In the genomic region with DNA sequence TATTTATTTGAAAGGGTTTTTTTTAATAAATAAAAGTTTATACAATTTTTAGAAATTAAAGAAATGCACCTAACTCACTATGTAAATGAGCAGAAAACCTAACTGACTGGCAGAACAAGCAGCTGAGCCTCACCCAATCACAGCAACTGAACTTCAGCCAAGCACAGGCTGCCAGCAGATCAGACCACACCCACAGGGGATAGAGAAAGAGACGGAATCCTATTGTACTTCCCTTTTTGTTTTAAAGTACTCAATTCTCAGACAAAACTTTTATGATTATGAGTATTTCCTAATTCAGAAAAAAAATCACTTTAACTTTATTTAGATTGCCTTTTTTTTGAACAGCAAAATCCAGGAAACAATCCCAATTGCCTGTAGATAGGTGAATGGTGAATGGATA, we compare ENCODE assay signal across 11 mouse cellular contexts. TPM values are rescaled to one million over a fixed set of nuclear protein-coding genes. Genes with fewer than 3 reads are reported as not detected.
DNase-seq lines count a peak whose midpoint lies in the region; ATAC-seq and TF ChIP-seq lines count a peak whose summit lies in the region.
"Had no signal": no experiment of that assay in that cellular context is flagged by ENCODE, and none has a peak within 500 bp of the region (broad histone marks: within the 10 kb centered on the region; RNA-seq: fewer than 3 reads in every experiment).

No protein-coding gene starts in this region.

- H3K36me3 ChIP-seq in liver, adult 2 months (ENCODE audit: control insufficient read depth, insufficient read depth, low read length), result peaks cover 14% of the 10 kb centered on the region
- H3K36me3 ChIP-seq in liver, embryonic 11.5 days (ENCODE audit: control insufficient read depth, insufficient read depth, low read length), result peaks cover 5% of the 10 kb centered on the region; the same call in 1 of the 2 replicates
- peaks cover 13% of the 10 kb centered on the region for H3K36me3 ChIP-seq in heart, embryonic 14.5 days (ENCODE audit: control insufficient read depth, insufficient read depth, low read length)

- H3K79me2 ChIP-seq in liver, adult 2 months (ENCODE audit: control insufficient read depth, insufficient read depth, low read length), result peaks cover 8% of the 10 kb centered on the region; the same call in 1 of the 2 replicates

- no peaks in the 10 kb centered on the region for H3K4me1 ChIP-seq in cerebellum, adult 2 months (ENCODE audit: control insufficient read depth, insufficient read depth, low read length)
- H3K4me1 ChIP-seq in liver, adult 2 months (ENCODE audit: control insufficient read depth, insufficient read depth, low read length), result no peaks in the 10 kb centered on the region; the same call in 1 of the 2 replicates
- H3K4me1 ChIP-seq in liver, embryonic 11.5 days (replicated peaks; ENCODE audit: control insufficient read depth, insufficient read depth, low read length), result no peaks in the 10 kb centered on the region; the same call in 1 of the 2 replicates
- H3K4me1 ChIP-seq in heart, embryonic 14.5 days (ENCODE audit: control insufficient read depth in 2 of 2, insufficient read depth in 2 of 2, low read length in 2 of 2), result peaks cover 2 to 16% of the 10 kb centered on the region in 2 experiments

- H3K4me3 ChIP-seq in cerebellum, adult 2 months (replicated peaks; ENCODE audit: insufficient read depth, low read depth, low read length), result no peak overlapping the region
- no peak overlapping the region for H3K4me3 ChIP-seq in liver, adult 2 months (ENCODE audit: insufficient read depth, low read depth, low read length)
- no peak overlapping the region for H3K4me3 ChIP-seq in liver, embryonic 11.5 days (ENCODE audit: low read depth, low read length)
- H3K4me3 ChIP-seq in heart, embryonic 14.5 days (ENCODE audit: control insufficient read depth in 1 of 2, insufficient read depth in 1 of 2, low read depth in 1 of 2, low read length in 2 of 2), result no peak overlapping the region
- H3K4me3 ChIP-seq: heart, embryonic 13.5 days; limb, embryonic 12.5 days; myocyte had no signal

- no peaks in the 10 kb centered on the region for H3K27me3 ChIP-seq in cerebellum, adult 2 months (ENCODE audit: control insufficient read depth, insufficient read depth, low read length)
- no peaks in the 10 kb centered on the region for H3K27me3 ChIP-seq in liver, adult 2 months (ENCODE audit: control insufficient read depth, insufficient read depth, low read length)
- no peaks in the 10 kb centered on the region for H3K27me3 ChIP-seq in liver, embryonic 11.5 days (replicated peaks; ENCODE audit: control insufficient read depth, insufficient read depth, low read length)
- H3K27me3 ChIP-seq in heart, embryonic 14.5 days (ENCODE audit: control insufficient read depth, insufficient read depth, low read length), result no peaks in the 10 kb centered on the region
- H3K27me3 ChIP-seq: heart, embryonic 13.5 days; limb, embryonic 12.5 days had no signal

- H3K27ac ChIP-seq in cerebellum, adult 2 months (ENCODE audit: insufficient read depth, low read length), result no peak overlapping the region
- no peak overlapping the region for H3K27ac ChIP-seq in liver, adult 2 months (replicated peaks; ENCODE audit: insufficient read depth, low read depth, low read length)
- H3K27ac ChIP-seq in liver, embryonic 11.5 days (ENCODE audit: low read depth, low read length), result no peak overlapping the region
- H3K27ac ChIP-seq in heart, embryonic 14.5 days (replicated peaks in 1 of 2; ENCODE audit: control insufficient read depth in 1 of 2, insufficient read depth in 1 of 2, low read depth in 2 of 2, low read length in 2 of 2), result no peak overlapping the region
- H3K27ac ChIP-seq: heart, embryonic 13.5 days; limb, embryonic 12.5 days had no signal

- H3K9ac ChIP-seq in liver, adult 2 months (ENCODE audit: low read depth, low read length), result no peak overlapping the region
- H3K9ac ChIP-seq in liver, embryonic 11.5 days (ENCODE audit: low read depth, low read length), result no peak overlapping the region
- no peak overlapping the region for H3K9ac ChIP-seq in heart, embryonic 14.5 days (ENCODE audit: low read length)
- H3K9ac ChIP-seq: heart, embryonic 13.5 days; limb, embryonic 12.5 days had no signal

- no peak for TF ChIP-seq CTCF in cerebellum, adult 2 months (IDR thresholded peaks at IDR 0.05; ENCODE audit: borderline replicate concordance, insufficient read depth, low read depth, low read length)
- no peak for TF ChIP-seq CTCF in liver, adult 2 months (IDR thresholded peaks at IDR 0.05; ENCODE audit: low read depth, low read length)

- peak; percentile 35 to 45 for DNase-seq in cerebellum, postnatal 14 days
- no peak for DNase-seq in cerebellum, adult 2 months
- peak; percentile 33 for DNase-seq in liver, adult 2 months (ENCODE audit: extremely low read depth, low read depth, low spot score)
- no peak for DNase-seq in liver, embryonic 11.5 days (ENCODE audit: low spot score)
- no peak for DNase-seq in frontal cortex, postnatal 25 days (ENCODE audit: low spot score in 2 of 2)
- no peak for DNase-seq in kidney, postnatal 10 days

- H3K4me2 ChIP-seq in liver, embryonic 11.5 days, result no peak overlapping the region
- H3K4me2 ChIP-seq in heart, embryonic 14.5 days (ENCODE audit: low read length), result peak overlapping the region; percentile 11; the same call in 1 of the 2 replicates
- H3K4me2 ChIP-seq: heart, embryonic 13.5 days; limb, embryonic 12.5 days had no signal

- WGBS in cerebellum, adult 2 months, result 51% methylated on average over 1 of the region's 1 CpGs
- 12% methylated on average over 1 of the region's 1 CpGs for WGBS in liver, adult 2 months
- 36% methylated on average over 1 of the region's 1 CpGs for WGBS in liver, embryonic 11.5 days
- 40% methylated on average over 1 of the region's 1 CpGs for WGBS in heart, embryonic 14.5 days

- ATAC-seq in liver, embryonic 11.5 days (replicated peaks; ENCODE audit: low FRiP score), result no peak
- ATAC-seq in heart, embryonic 14.5 days (ENCODE audit: insufficient number of reproducible peaks, insufficient read depth, low FRiP score, low read depth), result no peak
- peak; percentile 99 for ATAC-seq in megakaryocyte progenitor cell, adult 5-6 weeks (replicated peaks; ENCODE audit: poor library complexity)

- H3K9me3 ChIP-seq in liver, embryonic 11.5 days (ENCODE audit: control insufficient read depth, low read length), result peaks cover 2% of the 10 kb centered on the region; the same call in 1 of the 2 replicates
- H3K9me3 ChIP-seq in heart, embryonic 14.5 days (ENCODE audit: control insufficient read depth, low read length), result no peaks in the 10 kb centered on the region
- H3K9me3 ChIP-seq: heart, embryonic 13.5 days; limb, embryonic 12.5 days had no signal

- TF ChIP-seq POLR2A in cerebellum, adult 2 months (IDR thresholded peaks at IDR 0.05; ENCODE audit: borderline replicate concordance, insufficient read depth, low read length), result no peak
- no peak for TF ChIP-seq POLR2A in liver, adult 2 months (IDR thresholded peaks at IDR 0.05; ENCODE audit: extremely low read depth, insufficient read depth, low read length)

RNA-seq across cellular contexts. Expression of a gene that starts 29.5 kb away (rescaled TPM):
- 60.8 and 61.5 TPM in 2 replicates for polyA plus RNA-seq in cerebellum, adult 2 months (2012; rRNA removed)
- 9.2 and 9.3 TPM in 2 replicates for total RNA-seq in liver, adult 2 months (2014; rRNA removed)
- polyA plus RNA-seq in liver, adult 2 months (2012; rRNA removed), result 7.4 and 8.0 TPM in 2 replicates
- polyA plus RNA-seq in liver, embryonic 11.5 days (2014; fragmentation: Nextera tagmentation; extraction: Ambion mirVana), result 43.2 and 49.9 TPM in 2 replicates
- 64.6 and 65.1 TPM in 2 replicates for polyA plus RNA-seq in heart, embryonic 14.5 days (2014; fragmentation: Nextera tagmentation; extraction: Ambion mirVana)
- total RNA-seq in megakaryocyte progenitor cell, adult 5-6 weeks (2015), result 39.1 and 41.1 TPM in 2 replicates
- 51.9 and 52.0 TPM in 2 replicates for total RNA-seq in megakaryocyte progenitor cell, adult 5-6 weeks (2017)

Comparison
In these comparisons a context has a peak if more than half of its experiments do, and no peak if none do; other contexts are left out.
1. DNase-seq: peak in cerebellum, postnatal 14 days (2 of 2) and liver, adult 2 months (single experiment); none in cerebellum, adult 2 months (0 of 2), liver, embryonic 11.5 days (single experiment), frontal cortex, postnatal 25 days (0 of 2) and kidney, postnatal 10 days (single experiment).